Mouse (Mus musculus): ENCODE results near the gene Tmprss13. TPM values are rescaled to one million over a fixed set of nuclear protein-coding genes. Genes with fewer than 3 reads are reported as not detected.

The Tmprss13 gene
- 0.35 TPM for polyA plus RNA-seq (2014; fragmentation: Illumina TruSeq; extraction: RNeasy Lipid Tissue Mini Kit (QIAGEN cat#74804); ENCODE audit: low read depth, low replicate concordance)

GRCm38 (mm10) chr9:45318855-45319254 lies at the start of gene Tmprss13:
TSS of gene Tmprss13 (plus strand) at chr9:45319100.

GRCm38 (mm10) chr9:45370117-45370561 lies 51.2 kb downstream of the Tmprss13 start, which contains the start of gene Fxyd6:
TSS of gene Fxyd6 (plus strand) at chr9:45370185.

Other genes with a start within 250 kb of the Tmprss13 start
- gene Jaml, start 239.9 kb upstream of the Tmprss13 start, polyA plus RNA-seq (2014; fragmentation: Illumina TruSeq; extraction: RNeasy Lipid Tissue Mini Kit (QIAGEN cat#74804); ENCODE audit: low read depth, low replicate concordance): 3.7 TPM
- 2.4 TPM for gene Scn2b, start 201.3 kb upstream of the Tmprss13 start, polyA plus RNA-seq (2014; fragmentation: Illumina TruSeq; extraction: RNeasy Lipid Tissue Mini Kit (QIAGEN cat#74804); ENCODE audit: low read depth, low replicate concordance)
- gene Scn4b, start 180.7 kb upstream of the Tmprss13 start, polyA plus RNA-seq (2014; fragmentation: Illumina TruSeq; extraction: RNeasy Lipid Tissue Mini Kit (QIAGEN cat#74804); ENCODE audit: low read depth, low replicate concordance): 0.64 TPM
- gene BC049352, start 137.1 kb upstream of the Tmprss13 start, polyA plus RNA-seq (2014; fragmentation: Illumina TruSeq; extraction: RNeasy Lipid Tissue Mini Kit (QIAGEN cat#74804); ENCODE audit: low read depth, low replicate concordance): not detected
- gene Tmprss4, start 115.0 kb upstream of the Tmprss13 start, polyA plus RNA-seq (2014; fragmentation: Illumina TruSeq; extraction: RNeasy Lipid Tissue Mini Kit (QIAGEN cat#74804); ENCODE audit: low read depth, low replicate concordance): not detected
- gene Il10ra, start 50.0 kb upstream of the Tmprss13 start, polyA plus RNA-seq (2014; fragmentation: Illumina TruSeq; extraction: RNeasy Lipid Tissue Mini Kit (QIAGEN cat#74804); ENCODE audit: low read depth, low replicate concordance): 0.82 TPM
- 20.9 TPM for gene Fxyd6, start 51.1 kb downstream of the Tmprss13 start, polyA plus RNA-seq (2014; fragmentation: Illumina TruSeq; extraction: RNeasy Lipid Tissue Mini Kit (QIAGEN cat#74804); ENCODE audit: low read depth, low replicate concordance)
- not detected for gene Fxyd2, start 80.6 kb downstream of the Tmprss13 start, polyA plus RNA-seq (2014; fragmentation: Illumina TruSeq; extraction: RNeasy Lipid Tissue Mini Kit (QIAGEN cat#74804); ENCODE audit: low read depth, low replicate concordance)
- 0.23 TPM for gene Dscaml1, start 107.5 kb downstream of the Tmprss13 start, polyA plus RNA-seq (2014; fragmentation: Illumina TruSeq; extraction: RNeasy Lipid Tissue Mini Kit (QIAGEN cat#74804); ENCODE audit: low read depth, low replicate concordance)